Mouse (Mus musculus) natural killer cell, adult 2 months (primary cell): ENCODE results near the gene Epb41l5.

Experiments used
- DNase-seq, 2 experiments: peaks; one replicate each; pipeline ENCODE4 v3.0.0; 2022; ENCODE audit warnings: low spot score in 2 of 2

The Epb41l5 gene

GRCm38 (mm10) chr1:119501881-119502280, 146.9 kb downstream of the Epb41l5 start:
- no peak for DNase-seq

- DNase-seq = no peak
Measured at GRCm38 (mm10) chr1:119499456-119499855, 149.3 kb downstream of the Epb41l5 start.

GRCm38 (mm10) chr1:119498536-119499231, 150.1 kb downstream of the Epb41l5 start:
- no peak for DNase-seq

- DNase-seq = no peak
Measured at GRCm38 (mm10) chr1:119497346-119498004, 151.3 kb downstream of the Epb41l5 start.

- DNase-seq = no peak
Measured at GRCm38 (mm10) chr1:119495396-119495775, 153.4 kb downstream of the Epb41l5 start.
